Mouse (Mus musculus) liver, embryonic 12.5 days (tissue): ENCODE measurements at regions not wholly inside any gene's neighbourhood (a gene's known extent, or its start where the extent isn't known, plus 50 kb on each side); places are given as distances from the start of the nearest gene placed in this dataset.

ENCODE experiments used
- ATAC-seq: fragments of 200-750 bp; cut with Nextera tagmentation; 2 replicates; pipeline ENCODE4 v1.8.0; 2017; ENCODE audit warnings: moderate number of reproducible peaks, mild to moderate bottlenecking, moderate library complexity
- H3K27ac ChIP-seq: fragments of 300-500 bp; sonication (generic); 2 replicates; pipeline ENCODE4 v1.5.1; 2016; ENCODE audit warnings: mild to moderate bottlenecking
- H3K27me3 ChIP-seq: fragments of 300-500 bp; sonication (generic); replicated peaks from 2 replicates; pipeline ENCODE4 v1.6.1; 2016; ENCODE audit warnings: mild to moderate bottlenecking, moderate library complexity
- H3K36me3 ChIP-seq: fragments of 300-500 bp; sonication (generic); 2 replicates; pipeline ENCODE4 v1.6.1; 2016; ENCODE audit warnings: mild to moderate bottlenecking, moderate library complexity
- H3K4me1 ChIP-seq: fragments of 300-500 bp; sonication (generic); 2 replicates; pipeline ENCODE4 v1.6.1; 2016
- H3K4me2 ChIP-seq: fragments of 300-500 bp; sonication (generic); 2 replicates; pipeline ENCODE4 v1.6.1; 2016; ENCODE audit warnings: mild to moderate bottlenecking, moderate library complexity
- H3K4me3 ChIP-seq: fragments of 300-500 bp; sonication (generic); 2 replicates; pipeline ENCODE4 v1.5.1; 2016; ENCODE audit warnings: mild to moderate bottlenecking, moderate library complexity
- H3K9ac ChIP-seq: fragments of 300-500 bp; sonication (generic); 2 replicates; pipeline ENCODE4 v1.6.1; 2016; ENCODE audit warnings: mild to moderate bottlenecking, moderate library complexity
- H3K9me3 ChIP-seq: fragments of 300-500 bp; sonication (generic); replicated peaks from 2 replicates; pipeline ENCODE4 v1.6.1; 2016; ENCODE audit warnings: mild to moderate bottlenecking, moderate library complexity
- WGBS: fragments of 180-500 bp; shearing (Covaris S2); methylation state at CpG from one replicate; pipeline ENCODE4 v1.1.7; 2016; ENCODE audit not compliant: insufficient replicate concordance; 5-methylcytosine and 5-hydroxymethylcytosine counted together

DNA sequence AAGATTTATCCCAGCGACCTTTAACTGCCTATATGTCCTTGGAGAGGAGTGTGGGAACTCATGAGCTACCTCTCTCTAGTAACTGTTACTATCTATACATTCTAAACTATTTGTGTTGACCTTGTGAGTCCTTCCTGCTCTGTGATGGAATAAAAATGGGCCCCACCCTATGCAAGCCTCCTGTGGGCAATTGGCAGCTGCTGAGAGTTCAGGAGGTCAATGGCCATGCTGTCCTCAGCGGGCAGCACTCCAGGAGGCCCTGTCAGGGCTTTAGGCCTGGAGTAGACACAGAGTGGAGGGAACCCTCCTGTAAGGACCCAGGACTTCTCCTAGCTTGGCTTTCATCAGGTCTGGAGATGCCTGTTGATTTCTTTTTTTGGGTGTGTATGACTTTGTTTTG lies 373.1 kb downstream of the Slc4a3 start:
- H3K4me3 ChIP-seq = no peak overlapping the region
- 44% methylated on average over 2 of the region's 2 CpGs for WGBS
- ATAC-seq = no peak

DNA sequence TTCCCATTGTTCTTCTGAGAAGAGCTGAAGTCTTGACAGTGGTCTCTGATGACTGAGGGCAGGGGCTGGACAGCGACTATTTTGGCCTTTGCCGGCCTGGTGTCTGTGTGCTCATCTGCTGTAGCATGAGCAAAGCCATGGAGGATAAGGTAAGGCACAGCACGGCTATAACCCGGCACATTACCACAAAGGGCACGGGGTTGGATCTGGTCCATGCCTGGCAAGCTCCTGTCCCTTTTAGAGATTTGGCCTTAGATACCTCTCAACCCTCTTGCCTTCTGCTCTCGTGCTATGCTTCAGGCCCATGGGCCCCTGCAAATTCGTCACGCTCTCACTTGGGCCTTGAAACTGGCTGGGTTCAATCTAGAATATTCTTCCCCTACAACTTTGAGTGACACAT lies 379.0 kb downstream of the Slc4a3 start:
- Histone ChIP-seq H3K9me3 (no peaks in the 10 kb centered on the region), H3K36me3 (no peaks in the 10 kb centered on the region), H3K27ac (no peak overlapping the region), H3K4me1 (no peaks in the 10 kb centered on the region), H3K9ac (no peak overlapping the region), H3K27me3 (no peaks in the 10 kb centered on the region), H3K4me2 (no peak overlapping the region), H3K4me3 (no peak overlapping the region)
- WGBS = 71% methylated on average over 8 of the region's 8 CpGs
- no peak for ATAC-seq

More for the DNA sequence above, 373.1 kb downstream of the Slc4a3 start:
- Histone ChIP-seq H3K4me1 (no peaks in the 10 kb centered on the region), H3K9ac (no peak overlapping the region), H3K36me3 (no peaks in the 10 kb centered on the region), H3K27ac (no peak overlapping the region), H3K9me3 (no peaks in the 10 kb centered on the region), H3K27me3 (no peaks in the 10 kb centered on the region), H3K4me2 (no peak overlapping the region)

DNA sequence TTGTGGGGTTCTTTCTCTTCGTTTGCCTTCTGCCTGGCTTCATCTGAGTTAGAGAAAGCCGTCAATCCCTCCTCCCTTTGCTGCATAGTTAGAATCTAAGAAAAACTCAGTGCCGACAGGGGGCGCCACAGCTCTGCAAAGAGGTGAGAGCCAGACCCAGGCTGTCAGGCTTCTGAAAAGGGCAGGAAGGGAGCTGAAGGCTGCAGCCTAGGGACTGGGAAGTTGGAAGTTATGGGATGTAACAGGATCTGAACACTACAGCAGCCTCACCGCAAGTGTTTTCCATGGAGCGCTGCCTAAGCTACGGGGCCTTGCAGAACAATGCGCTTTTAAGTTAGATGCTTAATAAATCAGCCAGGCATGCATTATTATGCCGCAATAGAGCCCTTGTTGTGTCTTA lies 379.7 kb downstream of the Slc4a3 start:
- H3K36me3 ChIP-seq = no peaks in the 10 kb centered on the region
- H3K4me3 ChIP-seq = no peak overlapping the region
- no peak overlapping the region for H3K4me2 ChIP-seq
- no peak for ATAC-seq
- H3K4me1 ChIP-seq = no peaks in the 10 kb centered on the region
- WGBS = 34% methylated on average over 9 of the region's 9 CpGs
- no peaks in the 10 kb centered on the region for H3K27me3 ChIP-seq
- no peak overlapping the region for H3K9ac ChIP-seq
- no peak overlapping the region for H3K27ac ChIP-seq
- H3K9me3 ChIP-seq = no peaks in the 10 kb centered on the region

DNA sequence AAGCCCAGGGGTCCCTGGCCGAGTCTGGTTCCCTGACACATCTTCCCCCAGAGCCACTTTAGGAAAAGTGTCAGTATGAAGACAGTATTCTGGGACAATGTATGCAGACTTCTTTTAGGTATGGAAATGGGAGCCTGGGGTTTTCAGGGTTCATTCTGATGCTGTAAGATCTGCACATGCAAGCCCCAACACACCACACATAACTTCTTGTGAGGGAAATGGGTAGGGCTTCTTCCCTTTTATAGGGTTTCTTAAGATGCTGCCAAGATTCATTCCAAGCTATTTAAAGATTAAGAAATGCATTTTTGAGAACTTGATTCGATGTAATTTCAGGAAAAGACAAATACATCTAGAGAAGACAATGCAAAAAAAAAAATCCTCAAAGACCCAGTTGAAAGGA lies 385.8 kb downstream of the Slc4a3 start:
- 48% methylated on average over 2 of the region's 2 CpGs for WGBS
- no peak for ATAC-seq
- H3K4me2 ChIP-seq = no peak overlapping the region
- H3K4me1 ChIP-seq = no peaks in the 10 kb centered on the region
- no peaks in the 10 kb centered on the region for H3K27me3 ChIP-seq
- H3K27ac ChIP-seq = no peak overlapping the region
- H3K4me3 ChIP-seq = no peak overlapping the region
- no peak overlapping the region for H3K9ac ChIP-seq
- H3K36me3 ChIP-seq = no peaks in the 10 kb centered on the region
- H3K9me3 ChIP-seq = no peaks in the 10 kb centered on the region

DNA sequence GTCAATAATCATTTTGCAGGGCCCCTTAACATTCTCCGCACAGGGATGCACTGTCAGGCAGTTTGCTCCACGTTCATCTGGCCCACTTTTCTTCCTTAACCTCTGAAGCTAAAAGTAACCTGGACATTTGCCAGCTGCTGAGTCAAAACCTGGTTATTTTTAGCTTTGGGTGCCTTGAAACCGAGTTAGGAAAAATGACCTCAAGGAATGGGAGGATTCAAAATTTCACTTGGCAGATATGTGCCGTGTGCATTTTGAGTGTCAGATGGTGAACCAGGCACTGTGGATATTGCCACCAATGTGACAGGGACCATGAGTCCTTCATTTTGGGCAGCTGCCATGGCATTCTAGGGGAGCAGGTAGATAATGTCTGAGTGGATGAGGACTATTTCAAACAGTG lies 387.8 kb downstream of the Slc4a3 start:
- 54% methylated on average over 4 of the region's 4 CpGs for WGBS
- Histone ChIP-seq H3K9ac (no peak overlapping the region), H3K4me1 (no peaks in the 10 kb centered on the region), H3K4me3 (no peak overlapping the region), H3K4me2 (no peak overlapping the region), H3K27ac (no peak overlapping the region), H3K9me3 (no peaks in the 10 kb centered on the region), H3K36me3 (no peaks in the 10 kb centered on the region), H3K27me3 (no peaks in the 10 kb centered on the region)
- no peak for ATAC-seq

DNA sequence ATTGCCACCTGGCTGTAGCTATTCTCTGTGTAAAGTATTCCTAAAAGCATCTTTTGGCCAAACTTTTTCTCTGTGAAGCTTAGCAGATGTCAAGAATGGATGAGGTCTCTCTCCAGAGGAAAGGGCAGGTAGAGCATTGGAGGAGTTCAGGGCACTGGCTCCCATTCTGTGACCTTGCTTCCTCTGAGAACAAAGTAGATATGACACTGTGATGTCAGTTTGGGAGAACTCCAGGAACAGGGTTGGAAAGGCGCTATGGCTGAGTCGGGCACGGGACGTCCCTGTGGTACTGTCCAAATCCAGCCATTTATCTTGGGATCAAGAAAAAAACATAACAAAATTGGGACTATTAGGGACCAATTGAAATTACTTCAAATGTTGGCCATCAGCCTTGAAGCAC lies 388.7 kb downstream of the Slc4a3 start:
- no peaks in the 10 kb centered on the region for H3K27me3 ChIP-seq
- H3K4me1 ChIP-seq = no peaks in the 10 kb centered on the region
- H3K9me3 ChIP-seq = no peaks in the 10 kb centered on the region
- H3K27ac ChIP-seq = no peak overlapping the region
- no peak for ATAC-seq
- no peak overlapping the region for H3K4me2 ChIP-seq
- H3K4me3 ChIP-seq = no peak overlapping the region
- no peaks in the 10 kb centered on the region for H3K36me3 ChIP-seq
- 81% methylated on average over 4 of the region's 4 CpGs for WGBS
- no peak overlapping the region for H3K9ac ChIP-seq

DNA sequence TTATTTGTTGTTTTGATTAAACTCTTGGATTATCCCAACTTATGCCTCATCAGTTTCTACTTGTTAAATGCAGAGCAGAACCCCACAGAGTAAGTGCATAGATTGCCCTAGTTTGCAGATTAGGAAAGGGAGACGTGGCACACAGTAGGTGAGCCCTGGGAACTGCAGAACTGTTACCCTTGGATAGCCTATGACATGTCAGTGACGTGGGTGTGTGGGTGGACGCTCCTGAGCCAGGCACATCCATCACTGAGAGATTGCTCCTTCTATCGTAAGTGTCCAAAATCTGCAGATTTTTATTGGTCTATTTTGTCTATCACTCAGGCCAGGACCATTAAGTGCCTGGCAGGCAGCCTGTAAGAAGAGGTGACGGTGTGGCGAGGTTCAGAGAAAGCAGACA lies 389.8 kb downstream of the Slc4a3 start:
- Histone ChIP-seq H3K4me3 (no peak overlapping the region), H3K27me3 (no peaks in the 10 kb centered on the region), H3K9ac (no peak overlapping the region), H3K9me3 (no peaks in the 10 kb centered on the region), H3K4me1 (no peaks in the 10 kb centered on the region), H3K36me3 (no peaks in the 10 kb centered on the region), H3K27ac (no peak overlapping the region), H3K4me2 (no peak overlapping the region)
- 64% methylated on average over 6 of the region's 6 CpGs for WGBS
- ATAC-seq = no peak

DNA sequence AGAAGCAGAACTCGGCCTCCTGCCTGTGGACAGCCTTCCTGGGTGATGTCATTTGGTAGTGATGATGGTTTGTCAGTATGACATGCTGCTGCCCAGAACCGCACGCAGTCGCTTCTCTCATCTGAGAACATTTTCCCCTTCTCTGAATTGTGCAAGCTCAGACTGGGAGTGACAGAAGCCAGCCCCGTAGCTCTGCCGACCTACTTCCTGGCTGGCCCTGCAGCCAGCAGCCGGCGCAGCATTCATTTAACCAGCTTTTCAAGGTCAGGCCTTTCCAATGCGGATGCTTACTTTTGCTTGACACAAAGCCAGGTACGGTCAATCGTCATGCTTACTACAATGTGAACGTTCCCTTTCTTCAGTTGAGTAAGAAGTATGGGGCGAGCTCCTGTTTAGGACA lies 390.5 kb downstream of the Slc4a3 start:
- Histone ChIP-seq H3K36me3 (no peaks in the 10 kb centered on the region), H3K9me3 (no peaks in the 10 kb centered on the region), H3K4me1 (no peaks in the 10 kb centered on the region), H3K27ac (no peak overlapping the region), H3K9ac (no peak overlapping the region), H3K4me3 (no peak overlapping the region), H3K4me2 (no peak overlapping the region), H3K27me3 (no peaks in the 10 kb centered on the region)
- 49% methylated on average over 13 of the region's 13 CpGs for WGBS
- no peak for ATAC-seq

DNA sequence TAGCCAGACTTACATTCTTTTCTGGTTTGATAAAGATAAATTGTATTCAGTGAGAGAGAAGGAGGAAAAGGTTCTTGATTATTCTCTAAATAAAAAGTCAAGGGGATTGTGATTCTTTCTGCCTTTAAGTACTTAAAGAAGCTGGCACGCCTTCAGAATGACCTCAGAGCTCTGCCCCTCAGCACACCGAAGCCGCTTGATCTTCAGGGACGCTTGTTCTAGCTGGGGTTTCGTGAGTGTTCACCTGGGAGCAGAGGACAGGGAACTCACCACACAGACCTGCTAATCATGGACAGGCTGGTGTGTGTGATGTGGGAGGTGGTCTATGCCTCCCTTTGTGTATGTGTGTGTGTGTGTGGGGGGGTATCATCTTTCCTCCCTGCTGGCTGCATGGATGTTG lies 391.3 kb downstream of the Slc4a3 start:
- no peak for ATAC-seq
- Histone ChIP-seq H3K4me2 (no peak overlapping the region), H3K27me3 (no peaks in the 10 kb centered on the region), H3K36me3 (no peaks in the 10 kb centered on the region), H3K4me3 (no peak overlapping the region), H3K9me3 (no peaks in the 10 kb centered on the region), H3K4me1 (no peaks in the 10 kb centered on the region), H3K9ac (no peak overlapping the region), H3K27ac (no peak overlapping the region)
- WGBS = 69% methylated on average over 5 of the region's 5 CpGs

DNA sequence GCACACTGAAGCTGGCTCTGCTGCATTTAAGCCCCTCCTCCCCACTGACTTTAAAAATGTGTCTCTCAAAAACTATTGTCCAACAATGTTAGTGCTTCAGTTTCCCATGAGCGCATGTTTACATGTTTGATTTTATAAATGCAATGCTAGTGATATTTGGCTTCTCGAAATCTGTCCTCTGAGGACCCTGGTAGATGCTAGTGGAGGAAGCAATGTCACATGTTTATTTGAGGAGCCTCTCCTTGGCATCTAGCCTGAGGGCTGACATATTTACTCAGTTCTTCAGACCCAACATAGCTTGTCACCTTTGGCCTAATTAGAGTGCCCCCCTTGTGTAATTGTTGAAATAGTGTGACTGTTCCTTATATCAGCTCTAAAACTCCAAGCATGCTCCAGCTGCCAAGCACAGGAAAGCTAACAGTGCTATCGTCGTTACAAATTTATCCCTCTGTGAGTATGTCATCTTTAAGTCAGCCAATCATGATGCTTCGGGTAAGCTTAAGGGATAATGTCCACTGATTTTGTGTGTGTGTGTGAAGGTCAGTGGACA lies 400.3 kb downstream of the Slc4a3 start:
- no peaks in the 10 kb centered on the region for H3K4me1 ChIP-seq
- no peak overlapping the region for H3K4me3 ChIP-seq
- H3K27ac ChIP-seq = no peak overlapping the region
- no peak for ATAC-seq
- H3K4me2 ChIP-seq = no peak overlapping the region
- no peaks in the 10 kb centered on the region for H3K36me3 ChIP-seq
- H3K27me3 ChIP-seq = no peaks in the 10 kb centered on the region
- WGBS = 71% methylated on average over 5 of the region's 5 CpGs
- no peak overlapping the region for H3K9ac ChIP-seq
- H3K9me3 ChIP-seq = no peaks in the 10 kb centered on the region

DNA sequence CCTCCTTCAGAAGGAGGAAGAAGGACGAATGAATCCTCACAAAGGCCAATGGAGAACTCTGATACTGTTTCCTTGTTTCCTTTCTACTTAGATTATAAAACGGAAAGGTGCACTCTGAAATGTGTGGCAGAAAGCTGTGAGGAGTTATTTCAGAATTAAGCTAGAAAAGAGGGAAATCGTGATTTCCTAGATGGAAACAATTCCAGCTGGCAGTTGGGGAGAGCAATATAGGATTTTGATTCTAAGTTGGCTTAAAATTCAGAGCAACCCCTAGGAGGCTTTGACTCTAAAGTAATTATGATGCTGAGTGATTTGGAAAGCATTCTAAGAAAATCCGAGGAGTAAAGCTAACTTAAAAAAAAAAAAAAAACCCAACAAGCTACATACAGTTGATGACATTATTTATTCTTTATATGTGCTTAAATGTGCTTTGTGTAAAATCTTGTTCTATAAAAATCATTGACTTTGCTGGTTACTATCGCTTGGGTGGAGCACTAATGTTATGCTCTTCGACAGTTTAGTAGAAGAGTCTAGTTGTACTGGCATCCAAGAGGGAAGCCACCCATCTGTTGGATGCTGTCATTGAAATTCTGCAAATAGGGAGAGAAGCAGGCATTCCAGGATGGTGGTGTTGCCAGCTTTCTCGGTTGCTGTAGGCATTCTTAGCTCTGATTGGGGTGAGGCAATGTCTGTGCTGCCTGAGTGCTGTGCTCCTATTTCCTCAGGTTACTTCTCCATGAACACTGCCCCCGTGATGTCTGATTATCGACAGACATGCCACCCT lies 432.3 kb downstream of the Slc4a3 start:
- 58% methylated on average over 9 of the region's 9 CpGs for WGBS

DNA sequence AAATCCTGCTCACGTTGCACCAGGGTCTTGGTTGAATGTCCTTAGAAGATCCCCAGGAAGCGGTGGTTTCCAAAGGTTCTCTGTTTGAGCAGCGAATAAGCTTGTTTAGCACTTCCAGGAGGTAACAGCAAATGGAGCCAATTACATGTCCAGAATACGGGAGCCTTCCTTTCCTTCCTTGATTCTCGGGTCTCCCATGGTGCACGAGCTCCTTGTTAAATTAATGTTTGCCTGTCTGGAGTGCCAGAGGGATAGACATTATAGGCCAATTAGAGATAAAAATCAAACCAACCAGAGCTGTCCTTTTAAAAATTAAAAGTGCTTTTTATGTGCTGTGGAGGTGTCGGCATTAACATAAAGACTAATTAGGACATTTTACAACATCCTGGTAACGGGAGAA lies 437.0 kb downstream of the Slc4a3 start:
- Histone ChIP-seq H3K4me2 (no peak overlapping the region), H3K9me3 (no peaks in the 10 kb centered on the region), H3K9ac (no peak overlapping the region), H3K27me3 (no peaks in the 10 kb centered on the region), H3K4me1 (no peaks in the 10 kb centered on the region), H3K4me3 (no peak overlapping the region), H3K27ac (no peak overlapping the region), H3K36me3 (no peaks in the 10 kb centered on the region)
- 55% methylated on average over 8 of the region's 8 CpGs for WGBS
- ATAC-seq = no peak

More for the DNA sequence above, 432.3 kb downstream of the Slc4a3 start:
- Histone ChIP-seq H3K27ac (no peak overlapping the region), H3K36me3 (no peaks in the 10 kb centered on the region), H3K4me3 (no peak overlapping the region), H3K4me2 (no peak overlapping the region), H3K9me3 (no peaks in the 10 kb centered on the region), H3K27me3 (no peaks in the 10 kb centered on the region), H3K9ac (no peak overlapping the region), H3K4me1 (no peaks in the 10 kb centered on the region)
- ATAC-seq = no peak

DNA sequence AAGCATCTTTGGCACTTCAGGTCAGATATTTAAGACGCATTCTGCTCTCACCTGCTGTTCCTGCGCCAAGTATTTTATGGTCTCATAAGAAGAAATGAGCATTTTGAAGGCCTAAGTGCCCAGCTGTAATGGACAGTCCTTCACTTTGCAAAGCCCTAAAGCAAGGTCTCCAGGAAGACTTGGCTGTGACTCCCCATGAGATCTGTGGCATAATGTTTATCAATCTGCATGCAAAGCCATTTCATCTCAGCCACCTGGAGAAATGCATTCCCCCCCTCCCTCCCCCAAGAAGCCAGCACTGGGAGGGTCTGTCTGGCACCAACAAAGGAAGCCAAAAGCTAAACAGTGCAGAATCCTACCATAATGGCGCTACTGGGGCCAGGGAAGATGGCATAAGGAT lies 437.4 kb downstream of the Slc4a3 start:
- H3K9me3 ChIP-seq = no peaks in the 10 kb centered on the region
- WGBS = 72% methylated on average over 3 of the region's 3 CpGs
- H3K36me3 ChIP-seq = no peaks in the 10 kb centered on the region
- H3K27ac ChIP-seq = no peak overlapping the region
- no peak overlapping the region for H3K9ac ChIP-seq
- H3K4me3 ChIP-seq = no peak overlapping the region
- H3K27me3 ChIP-seq = no peaks in the 10 kb centered on the region
- no peaks in the 10 kb centered on the region for H3K4me1 ChIP-seq
- H3K4me2 ChIP-seq = no peak overlapping the region
- ATAC-seq = no peak
